ENCODE assay signal across 26 mouse cellular contexts in the genomic region with DNA sequence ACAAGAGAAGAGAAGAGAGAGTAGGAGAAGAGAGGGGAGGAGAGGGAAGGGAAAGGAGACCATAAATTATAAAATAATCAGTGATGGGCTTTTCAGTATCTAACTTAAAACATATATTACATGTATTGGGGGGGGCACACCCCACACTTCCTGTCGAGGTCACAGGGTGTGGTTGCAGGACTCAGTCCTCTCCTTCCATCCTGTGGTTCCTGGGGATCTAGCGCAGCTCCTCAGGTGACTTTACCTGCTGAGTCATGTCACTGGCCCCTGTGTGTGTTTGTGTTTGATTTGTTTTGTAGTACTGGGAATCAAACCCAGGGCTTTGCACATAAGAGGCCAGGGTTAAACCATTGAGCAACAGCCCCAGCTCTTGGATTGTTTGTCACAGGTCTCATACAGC. TPM values are rescaled to one million over a fixed set of nuclear protein-coding genes. Genes with fewer than 3 reads are reported as not detected.
A peak's percentile ranks its signal among the peaks of the same experiment; 100 is the strongest.
DNase-seq lines count a peak whose midpoint lies in the region; ATAC-seq and TF ChIP-seq lines count a peak whose summit lies in the region.
"Had no signal": no experiment of that assay in that cellular context is flagged by ENCODE, and none has a peak within 500 bp of the region (broad histone marks: within the 10 kb centered on the region; RNA-seq: fewer than 3 reads in every experiment).

No protein-coding gene starts in this region.

- H3K27ac ChIP-seq in layer of hippocampus, adult 2 months = 0 out of 2 replicates have a peak overlapping the region, but pooled peaks have one; percentile 36
- H3K27ac ChIP-seq: embryonic facial prominence, embryonic 12.5 days; heart, embryonic 13.5 days; hindbrain, embryonic 14.5 days; liver, embryonic 13.5 days; lung, embryonic 15.5 days; midbrain, embryonic 12.5 days; neural tube, embryonic 12.5 days had no signal

- peak; percentile 21 for DNase-seq in cerebellum, adult 9-10 months
- no peak for DNase-seq in cerebellum, postnatal 25 days
- no peak for DNase-seq in layer of hippocampus, adult 2 months (ENCODE audit: low spot score in 2 of 2)
- DNase-seq in layer of hippocampus, adult 8-10 months (ENCODE audit: low spot score in 2 of 2) = no peak
- DNase-seq in CD4-positive helper T cell, adult 2 months (ENCODE audit: low read depth, low spot score) = peak; percentile 58
- no peak for DNase-seq in natural killer cell, adult 2 months (ENCODE audit: low spot score in 2 of 2)
- DNase-seq in spleen, postnatal 4 days (ENCODE audit: low spot score in 2 of 2) = no peak
- DNase-seq: adrenal gland, postnatal 36 days; gastrocnemius, postnatal 36 days; heart, adult 18-20 months; heart, postnatal 10 days; left cerebral cortex, postnatal 4 days; liver, embryonic 13.5 days; lung, postnatal 36 days; right cerebral cortex, adult 18-20 months; right cerebral cortex, postnatal 4 days had no signal

- H3K4me3 ChIP-seq in layer of hippocampus, adult 2 months = no peak overlapping the region
- H3K4me3 ChIP-seq: embryonic facial prominence, embryonic 12.5 days; heart, embryonic 13.5 days; liver, embryonic 13.5 days; lung, embryonic 15.5 days; midbrain, embryonic 12.5 days; neural tube, embryonic 12.5 days; stomach, embryonic 15.5 days had no signal

- peak; percentile 36 for ATAC-seq in inflammation-experienced regulatory T-cells, adult 6 months
- ATAC-seq: forebrain, embryonic 14.5 days had no signal

- TF ChIP-seq CTCF in layer of hippocampus, adult 2 months (conservative IDR thresholded peaks at IDR 0.05) = no peak

RNA-seq across cellular contexts. Expression of a gene that starts 2.3 kb away (rescaled TPM):
- 100 to 1,000 TPM; 283 to 289 TPM for total RNA-seq in layer of hippocampus, adult 2 months (2021)
- total RNA-seq in layer of hippocampus, adult 8-10 months (2022) = 100 to 1,000 TPM; 236 to 283 (median 255) TPM
- polyA plus RNA-seq in inflammation-experienced regulatory T-cells, adult 6 months (2017; shearing (Covaris generic)) = 100 to 1,000 TPM in 1 of 3 experiments, 10 to 100 TPM in 2; 51.9 to 107 (median 70.2) TPM

RNA-seq across cellular contexts. Expression of a gene that starts 6.8 kb away (rescaled TPM):
- 1 to 10 TPM in 1 of 2 experiments, under 1 TPM in 1; 0.54 to 1.0 TPM for total RNA-seq in layer of hippocampus, adult 2 months (2021)
- total RNA-seq in layer of hippocampus, adult 8-10 months (2022) = 1 to 10 TPM in 3 of 4 experiments, under 1 TPM in 1; 0.43 to 1.5 (median 1.2) TPM
- polyA plus RNA-seq in inflammation-experienced regulatory T-cells, adult 6 months (2017; shearing (Covaris generic)) = 1 to 10 TPM; 2.1 to 3.9 (median 3.7) TPM
- total RNA-seq: hematopoietic stem cell, adult 5-6 weeks had no signal

RNA-seq across cellular contexts. Expression of a gene that starts 8.3 kb away (rescaled TPM):
- total RNA-seq in layer of hippocampus, adult 2 months (2021) = 1 to 10 TPM; 3.1 to 7.0 TPM
- total RNA-seq in layer of hippocampus, adult 8-10 months (2022) = 1 to 10 TPM; 4.4 to 7.9 (median 5.0) TPM
- 100 to 1,000 TPM in 2 of 3 experiments, 10 to 100 TPM in 1; 97.0 to 604 (median 276) TPM for polyA plus RNA-seq in inflammation-experienced regulatory T-cells, adult 6 months (2017; shearing (Covaris generic))

RNA-seq across cellular contexts. Expression of a gene that starts 15.1 kb away (rescaled TPM):
- total RNA-seq in layer of hippocampus, adult 2 months (2021) = 100 to 1,000 TPM; 170 to 175 TPM
- total RNA-seq in layer of hippocampus, adult 8-10 months (2022) = 100 to 1,000 TPM; 165 to 197 (median 178) TPM
- polyA plus RNA-seq in inflammation-experienced regulatory T-cells, adult 6 months (2017; shearing (Covaris generic)) = 10 to 100 TPM; 15.9 to 20.8 (median 17.2) TPM

RNA-seq across cellular contexts. Expression of a gene that starts 17.8 kb away (rescaled TPM):
- 10 to 100 TPM; 50.2 to 54.9 TPM for total RNA-seq in layer of hippocampus, adult 2 months (2021)
- 10 to 100 TPM; 49.5 to 55.7 (median 51.9) TPM for total RNA-seq in layer of hippocampus, adult 8-10 months (2022)
- 100 to 1,000 TPM; 118 to 168 (median 129) TPM for polyA plus RNA-seq in inflammation-experienced regulatory T-cells, adult 6 months (2017; shearing (Covaris generic))

Comparison
In these comparisons a context has a peak if more than half of its experiments do, and no peak if none do; other contexts are left out.
1. DNase-seq: peak in cerebellum, adult 9-10 months (single experiment) and CD4-positive helper T cell, adult 2 months (single experiment); none in cerebellum, postnatal 25 days (0 of 2), layer of hippocampus, adult 2 months (0 of 2), layer of hippocampus, adult 8-10 months (0 of 2), natural killer cell, adult 2 months (0 of 2) and spleen, postnatal 4 days (0 of 2).